Mouse (Mus musculus) limb, embryonic 14.5 days (tissue): Measurements from ENCODE around the gene Olfr167. TPM values are rescaled to one million over a fixed set of nuclear protein-coding genes. Genes with fewer than 3 reads are reported as not detected.
"Not testable (repeated sequence)": the region's sequence is repeated elsewhere in the genome, so short reads cannot be mapped to it uniquely, and the experiment has no call there.

Experiments
- ATAC-seq: fragments of 200-750 bp; cut with Nextera tagmentation; 2 replicates; pipeline ENCODE4 v1.8.0; 2017; ENCODE audit warnings: low read depth, moderate number of reproducible peaks, moderate TSS enrichment; ENCODE audit not compliant: low FRiP score
- DNase-seq: peaks from one replicate; pipeline ENCODE4 v3.0.0-alpha.2; 2015; ENCODE audit warnings: low spot score
- H3K27ac ChIP-seq: fragments of 300-500 bp; sonication (generic); replicated peaks from 2 replicates; pipeline ENCODE4 v1.5.1; 2014; ENCODE audit warnings: low read depth, mild to moderate bottlenecking, low read length, moderate library complexity, mixed read lengths
- H3K27me3 ChIP-seq: fragments of 300-500 bp; sonication (generic); 2 replicates; pipeline ENCODE4 v1.6.1; 2014; ENCODE audit warnings: low read length, mixed read lengths; ENCODE audit not compliant: control insufficient read depth, insufficient read depth
- H3K36me3 ChIP-seq: fragments of 300-500 bp; sonication (generic); 2 replicates; pipeline ENCODE4 v1.6.1; 2014; ENCODE audit warnings: mild to moderate bottlenecking, low read length, moderate library complexity, mixed read lengths; ENCODE audit not compliant: control insufficient read depth, insufficient read depth
- H3K4me1 ChIP-seq: fragments of 300-500 bp; sonication (generic); 2 replicates; pipeline ENCODE4 v1.6.1; 2014; ENCODE audit warnings: antibody characterized with exemption, low read length, mixed read lengths; ENCODE audit not compliant: control insufficient read depth, insufficient read depth
- H3K4me2 ChIP-seq: fragments of 300-500 bp; sonication (generic); replicated peaks from 2 replicates; pipeline ENCODE4 v1.6.1; 2014; ENCODE audit warnings: low read depth, mild to moderate bottlenecking, low read length, moderate library complexity; ENCODE audit not compliant: severe bottlenecking
- H3K4me3 ChIP-seq: fragments of 300-500 bp; sonication (generic); replicated peaks from 2 replicates; pipeline ENCODE4 v1.5.1; 2014; ENCODE audit warnings: low read length
- H3K9ac ChIP-seq: fragments of 300-500 bp; sonication (generic); 2 replicates; pipeline ENCODE4 v1.6.1; 2014; ENCODE audit warnings: mild to moderate bottlenecking, low read depth, low read length, moderate library complexity; ENCODE audit not compliant: severe bottlenecking
- H3K9me3 ChIP-seq: fragments of 300-500 bp; sonication (generic); 2 replicates; pipeline ENCODE4 v1.6.1; 2016; ENCODE audit warnings: low read length; ENCODE audit not compliant: control insufficient read depth
- POLR2A ChIP-seq: fragments of 200-500 bp; IDR thresholded peaks from 2 replicates; pipeline ENCODE4 v1.8.0; 2012; ENCODE audit warnings: inconsistent platforms, mild to moderate bottlenecking, moderate library complexity, borderline replicate concordance; ENCODE audit not compliant: insufficient read depth, insufficient read length; ENCODE audit errors: extremely low read depth
- WGBS: fragments of 180-500 bp; shearing (Covaris S2); extraction: QIAGEN DNeasy Blood & Tissue Kit; methylation state at CpG from one replicate; pipeline ENCODE4 v1.1.7; 2014; 5-methylcytosine and 5-hydroxymethylcytosine counted together
- polyA plus RNA-seq, 2 experiments: library from polyadenylated mRNA; depleted of rRNA in 1 of 2; stranded (reverse) in 1 of 2; unstranded in 1 of 2; fragments of >200 nt; fragmentation: Nextera tagmentation in 1 of 2; extraction: Ambion mirVana in 1 of 2; gene quantifications; 2 replicates each; pipeline versions ENCODE4 v1.2.1 to v1.2.3; 2012 to 2014

The Olfr167 gene
- polyA plus RNA-seq (2012; rRNA removed) (not detected in 2 replicates), polyA plus RNA-seq (2014; fragmentation: Nextera tagmentation; extraction: Ambion mirVana) (not detected in 2 replicates)

DNA sequence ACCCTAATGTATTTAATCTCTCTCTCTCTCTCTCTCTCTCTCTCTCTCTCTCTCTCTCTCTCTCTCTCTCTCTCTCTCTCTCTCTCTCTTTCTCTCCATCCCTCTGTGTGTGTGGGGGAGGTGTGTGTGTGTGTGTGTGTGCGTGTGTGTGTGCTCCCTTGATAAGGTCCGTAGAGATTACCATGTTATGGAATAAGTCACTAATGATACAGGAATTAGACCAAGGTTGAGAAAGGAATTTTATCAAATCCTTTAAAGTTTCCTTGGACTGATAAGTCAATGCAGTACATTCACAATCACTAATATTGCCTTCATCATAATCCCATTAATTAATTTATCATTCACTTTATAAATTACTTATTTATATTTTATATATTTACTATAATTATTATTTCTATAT lies at the start of gene Olfr167:
TSS of gene Olfr167 (minus strand) at position 101 of the 400 bp plus-strand sequence.
- H3K27me3 ChIP-seq, result no peaks in the 10 kb centered on the region
- H3K27ac ChIP-seq, result no peak within 1 kb of the TSS
- H3K9ac ChIP-seq, result no peak within 1 kb of the TSS
- H3K36me3 ChIP-seq, result no peaks in the 10 kb centered on the region
- TF ChIP-seq POLR2A, result no peak
- 79% methylated on average over 2 of the region's 2 CpGs for WGBS
- H3K4me2 ChIP-seq, result no peak within 1 kb of the TSS
- DNase-seq (no peak), ATAC-seq (no peak)
- H3K9me3 ChIP-seq, result no peaks in the 10 kb centered on the region
- no peak within 1 kb of the TSS for H3K4me3 ChIP-seq
- no peaks in the 10 kb centered on the region for H3K4me1 ChIP-seq

GRCm38 (mm10) chr16:19571709-19572108 lies 49.6 kb upstream of the Olfr167 start, which contains the start of gene Olfr169:
Gene Olfr169 (minus strand): TSS chr16:19571809.
- H3K27ac ChIP-seq, H3K4me3 ChIP-seq, H3K9me3 ChIP-seq, H3K4me2 ChIP-seq, H3K27me3 ChIP-seq, H3K4me1 ChIP-seq, H3K9ac ChIP-seq, ATAC-seq, DNase-seq, H3K36me3 ChIP-seq: not testable (repeated sequence)
- 79% methylated on average over 2 of the region's 2 CpGs for WGBS

GRCm38 (mm10) chr16:19553429-19553828 lies 31.4 kb upstream of the Olfr167 start:
- not testable (repeated sequence) for H3K27ac ChIP-seq, ATAC-seq, H3K27me3 ChIP-seq, H3K9me3 ChIP-seq, H3K4me1 ChIP-seq, DNase-seq, H3K9ac ChIP-seq, H3K4me3 ChIP-seq, H3K36me3 ChIP-seq, H3K4me2 ChIP-seq
- WGBS, result 80% methylated on average over 7 of the region's 7 CpGs

- H3K9me3 ChIP-seq, H3K4me1 ChIP-seq, H3K27me3 ChIP-seq, H3K4me3 ChIP-seq, DNase-seq, H3K27ac ChIP-seq, H3K4me2 ChIP-seq, ATAC-seq, H3K9ac ChIP-seq, H3K36me3 ChIP-seq: not testable (repeated sequence)
- 78% methylated on average over 3 of the region's 3 CpGs for WGBS
Observed at GRCm38 (mm10) chr16:19552246-19552645, 30.2 kb upstream of the Olfr167 start.

DNA sequence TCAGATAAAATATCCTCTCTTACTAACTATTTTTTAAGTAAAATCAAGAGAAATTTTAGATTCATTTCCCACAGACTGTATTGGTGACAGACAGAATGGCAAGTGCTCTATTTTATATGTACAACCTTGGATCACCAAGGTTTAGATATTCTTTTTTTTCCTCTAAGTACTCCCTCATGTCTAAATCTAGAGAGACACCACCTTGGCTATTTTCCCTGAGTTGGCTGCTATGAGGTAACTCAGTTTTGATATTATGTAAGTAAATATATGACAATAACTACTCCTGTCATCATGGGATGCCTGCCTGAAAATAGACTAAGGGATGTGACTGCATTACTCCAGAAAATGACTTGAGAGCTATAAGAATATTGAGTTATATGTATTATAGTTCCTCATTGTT lies 13.4 kb upstream of the Olfr167 start, which contains the start of gene Olfr168:
TSS of gene Olfr168 (minus strand) at position 101 of the 400 bp plus-strand sequence.
- H3K4me3 ChIP-seq, result no peak within 1 kb of the TSS
- no peaks in the 10 kb centered on the region for H3K36me3 ChIP-seq
- ATAC-seq (no peak), DNase-seq (no peak)
- no peaks in the 10 kb centered on the region for H3K9me3 ChIP-seq
- no peak within 1 kb of the TSS for H3K27ac ChIP-seq
- no peak within 1 kb of the TSS for H3K9ac ChIP-seq
- TF ChIP-seq POLR2A, result no peak
- no peak within 1 kb of the TSS for H3K4me2 ChIP-seq
- no peaks in the 10 kb centered on the region for H3K27me3 ChIP-seq
- no peaks in the 10 kb centered on the region for H3K4me1 ChIP-seq

GRCm38 (mm10) chr16:19483394-19483793 lies 38.7 kb downstream of the Olfr167 start, which contains the start of gene Olfr166:
Gene Olfr166 (plus strand): TSS chr16:19483694.
- ATAC-seq (no peak), DNase-seq (no peak)
- Histone ChIP-seq H3K9me3 (0 out of 2 replicates have a peak, but pooled peaks cover 4% of the 10 kb centered on the region), H3K27ac (no peak within 1 kb of the TSS), H3K9ac (no peak within 1 kb of the TSS), H3K27me3 (no peaks in the 10 kb centered on the region), H3K36me3 (no peaks in the 10 kb centered on the region), H3K4me2 (no peak within 1 kb of the TSS), H3K4me3 (no peak within 1 kb of the TSS), H3K4me1 (no peaks in the 10 kb centered on the region)
- no peak for TF ChIP-seq POLR2A
